Mouse (Mus musculus) urinary bladder, postnatal 36 days (tissue): ENCODE measurements at regions not wholly inside any gene's neighbourhood (a gene's known extent, or its start where the extent isn't known, plus 50 kb on each side); places are given as distances from the start of the nearest gene placed in this dataset.

Experiments used
- DNase-seq, 2 experiments: peaks; one replicate each; pipeline ENCODE4 v3.0.0; 2022; ENCODE audit warnings: low spot score in 2 of 2, mixed read lengths in 1 of 2

DNA sequence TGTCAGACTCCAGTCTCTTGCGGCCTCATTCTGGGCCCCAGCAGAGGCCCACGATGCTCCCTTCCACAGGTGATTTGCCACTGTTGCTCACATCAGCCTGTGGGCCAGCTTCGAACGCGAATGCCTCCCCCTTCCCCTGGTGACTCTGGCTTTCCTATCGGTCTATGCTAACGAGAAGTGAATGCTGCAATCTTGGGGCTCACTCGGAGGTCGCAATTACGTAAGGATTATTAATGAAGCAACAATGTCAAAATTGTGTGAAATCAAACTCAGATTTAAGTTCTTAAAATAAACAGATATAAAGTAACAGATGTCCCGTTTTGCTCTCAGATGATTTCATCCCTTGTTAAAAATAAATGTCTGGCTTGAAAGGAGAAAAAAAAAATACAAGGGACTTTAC, 572.3 kb downstream of the Bnc2 start:
- no peak for DNase-seq

DNA sequence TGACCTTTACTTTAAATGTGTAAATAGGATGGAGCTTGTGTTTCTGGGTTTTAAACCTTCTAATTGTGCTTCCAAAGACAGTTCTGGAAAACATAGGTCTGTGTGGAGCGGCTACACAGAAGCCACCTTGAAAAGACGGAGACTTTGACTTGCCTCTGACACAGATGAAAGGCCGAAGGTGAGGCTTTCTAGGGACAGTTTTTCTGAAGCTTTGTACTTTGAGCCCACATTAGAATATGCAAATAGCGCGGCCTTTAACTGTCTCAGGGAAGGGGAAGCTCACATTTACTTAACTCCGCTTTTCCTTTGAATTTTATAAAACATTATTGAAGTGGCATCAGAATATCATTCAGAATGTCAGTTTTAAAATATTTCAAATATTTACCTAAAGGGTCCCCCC, 566.5 kb downstream of the Bnc2 start:
- DNase-seq, result no peak

DNA sequence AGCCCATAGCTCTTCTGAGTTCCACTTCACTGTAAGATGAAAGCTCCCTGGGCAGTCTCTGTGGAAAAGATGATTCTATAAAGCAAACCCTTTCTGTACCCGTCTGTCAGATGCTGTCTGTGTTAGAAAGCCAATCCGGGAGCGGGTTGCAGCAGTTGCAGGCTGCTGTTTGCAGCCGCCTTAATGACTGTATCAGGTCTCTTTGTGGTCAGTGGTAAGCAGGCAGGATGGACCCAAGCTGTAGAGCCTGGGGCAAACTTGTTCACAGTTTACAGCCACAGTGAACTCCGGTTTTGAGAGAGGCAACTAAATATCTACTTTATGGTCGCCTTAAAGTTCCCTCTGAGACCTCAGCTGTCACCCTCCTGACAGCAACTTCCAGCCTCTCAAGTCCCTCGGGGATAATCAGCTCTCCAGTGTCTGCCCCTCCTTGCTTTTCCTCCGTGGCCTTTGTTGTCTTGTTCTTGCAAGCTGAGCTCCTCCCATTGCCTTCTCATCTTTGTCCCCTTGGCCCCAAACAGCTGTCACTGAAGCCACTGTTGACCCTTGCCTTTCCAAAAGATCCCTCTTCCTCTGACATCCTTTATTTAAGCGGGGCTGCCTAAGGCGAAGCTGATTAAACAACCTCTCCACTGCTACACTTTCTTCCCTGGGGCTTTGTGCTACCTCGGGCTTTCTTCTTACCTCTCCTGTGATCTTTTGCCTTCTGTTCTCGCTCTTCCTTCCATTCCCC, 565.1 kb downstream of the Bnc2 start:
- no peak for DNase-seq

- DNase-seq, result no peak
Observed at GRCm38 (mm10) chr4:84114162-84115040, 560.7 kb downstream of the Bnc2 start.

DNA sequence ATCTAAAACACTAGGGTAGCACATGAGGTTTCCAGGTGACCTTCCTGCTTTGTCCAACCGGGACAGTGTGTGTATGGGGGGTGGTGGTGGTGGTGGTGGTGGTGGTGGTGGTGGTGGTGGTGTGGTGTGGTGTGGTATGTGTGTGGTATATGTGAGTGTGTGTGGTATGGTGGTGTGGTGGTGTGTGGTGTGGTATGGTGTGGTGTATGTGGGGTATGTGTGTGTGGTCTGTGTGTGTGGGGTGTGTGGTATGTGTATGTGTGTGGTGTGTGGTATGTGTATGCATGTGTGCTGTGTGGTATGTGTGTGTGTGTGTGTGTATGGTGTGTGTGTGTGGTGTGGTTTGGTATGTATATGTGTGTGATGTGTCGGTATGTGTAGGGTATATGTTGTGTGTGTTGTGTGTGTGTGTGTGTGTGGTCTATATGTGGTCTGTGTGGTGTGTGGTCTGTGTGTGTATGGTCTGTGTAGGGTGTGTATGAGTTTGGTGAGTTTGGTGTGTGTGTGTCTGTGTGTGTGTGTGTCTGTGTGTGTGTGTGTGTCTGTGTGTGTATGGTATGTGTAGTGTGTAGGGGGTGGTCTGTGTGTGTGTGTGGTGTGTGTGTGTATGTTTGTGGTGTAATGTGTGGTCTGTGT, 556.7 kb downstream of the Bnc2 start:
- no peak for DNase-seq

GRCm38 (mm10) chr4:84119616-84120015, 555.5 kb downstream of the Bnc2 start:
- no peak for DNase-seq

GRCm38 (mm10) chr4:84120330-84120729, 554.7 kb downstream of the Bnc2 start:
- DNase-seq, result no peak

DNA sequence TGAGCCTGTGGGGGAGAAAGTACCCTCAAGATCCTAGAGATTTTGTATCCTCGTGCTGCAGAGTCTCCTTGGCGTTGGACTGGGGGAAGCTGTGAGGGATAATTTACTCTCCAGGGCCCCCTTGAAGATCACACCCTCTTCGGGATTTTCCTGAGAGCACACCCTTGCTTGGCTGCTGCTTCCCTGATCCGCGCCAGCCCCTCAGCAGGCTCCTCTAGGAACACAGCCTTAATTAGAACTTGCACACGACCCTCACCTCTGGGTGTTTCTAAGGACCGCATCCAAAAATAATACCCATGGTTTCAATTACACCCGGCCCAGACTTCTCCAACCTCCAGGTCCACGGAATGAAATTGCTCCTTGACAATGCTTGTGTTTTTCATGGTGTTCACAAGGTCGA, 553.6 kb downstream of the Bnc2 start:
- DNase-seq, result no peak

DNA sequence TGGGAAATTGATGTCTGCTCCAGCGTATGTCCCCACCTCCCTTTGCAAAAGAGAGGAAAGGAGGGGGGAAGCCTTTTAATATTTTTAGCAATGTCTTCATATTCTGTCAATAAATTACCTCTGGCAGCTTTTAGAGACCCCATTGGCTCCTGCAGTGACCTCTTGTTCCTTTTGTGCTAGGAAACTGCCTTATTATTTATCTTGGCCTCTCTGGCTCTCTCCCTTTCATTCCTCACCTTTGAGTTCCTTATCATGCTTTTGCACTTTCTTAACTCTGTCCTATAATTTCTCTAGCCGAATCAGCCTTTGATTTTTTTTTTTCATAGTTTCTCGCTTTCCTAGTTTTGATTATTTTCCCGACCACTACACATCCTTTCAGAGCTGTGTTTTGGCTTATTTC, 548.7 kb downstream of the Bnc2 start:
- no peak for DNase-seq

DNA sequence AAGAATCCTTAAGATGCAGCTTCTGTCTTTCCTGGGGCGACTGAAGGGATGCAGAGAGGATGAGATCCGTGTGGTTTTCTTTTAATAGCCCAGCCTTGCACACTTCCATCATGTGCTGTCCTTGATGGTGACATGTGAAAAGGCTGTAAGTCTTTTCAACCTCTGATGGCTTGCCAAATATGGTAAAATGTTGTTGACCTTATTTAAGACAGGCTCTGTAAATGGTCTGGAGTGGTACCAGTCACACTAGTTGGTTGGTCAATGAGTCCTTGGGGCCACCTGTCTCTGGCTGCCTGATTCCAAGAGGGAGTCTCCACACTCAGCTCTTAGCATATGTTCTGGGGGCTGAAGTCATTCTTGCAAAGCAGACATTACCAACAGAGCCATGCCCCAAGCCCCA, 547.7 kb downstream of the Bnc2 start:
- no peak for DNase-seq

DNA sequence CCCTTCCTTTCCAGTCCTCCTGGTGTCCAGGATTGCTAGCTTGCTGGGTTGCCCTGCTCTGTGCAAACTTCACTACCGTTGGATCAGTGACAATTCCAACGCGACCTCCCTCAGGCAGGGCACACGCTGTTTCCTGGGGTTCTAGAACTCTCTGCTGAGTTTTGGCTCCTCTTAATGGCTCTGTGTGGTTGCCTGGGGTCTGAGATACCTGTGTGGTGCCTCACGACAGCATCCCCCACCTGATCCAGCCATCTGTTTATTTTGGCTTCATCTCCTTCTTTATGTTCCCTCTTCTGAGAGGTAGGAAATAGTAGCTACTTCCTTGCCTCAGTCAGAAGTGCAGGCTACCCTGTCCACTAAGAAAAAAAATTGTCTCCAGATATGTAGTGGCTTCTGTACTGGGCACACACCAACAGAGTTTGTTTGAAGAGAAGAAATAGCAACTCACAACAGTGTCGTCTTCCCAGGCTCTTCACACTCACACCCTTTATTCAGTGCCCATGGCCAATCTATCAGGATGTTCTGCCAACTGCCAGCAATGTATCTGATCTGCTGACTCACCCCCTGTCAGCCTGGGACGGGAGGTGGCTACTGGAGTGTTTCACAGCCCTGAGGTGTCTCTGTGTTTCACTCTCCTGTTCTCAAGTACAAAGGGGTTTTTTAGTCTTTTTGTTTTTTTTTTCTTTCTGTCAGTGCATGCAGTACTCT, 544.1 kb downstream of the Bnc2 start:
- no peak for DNase-seq

GRCm38 (mm10) chr4:84135740-84136139, 539.3 kb downstream of the Bnc2 start:
- DNase-seq, result no peak

DNA sequence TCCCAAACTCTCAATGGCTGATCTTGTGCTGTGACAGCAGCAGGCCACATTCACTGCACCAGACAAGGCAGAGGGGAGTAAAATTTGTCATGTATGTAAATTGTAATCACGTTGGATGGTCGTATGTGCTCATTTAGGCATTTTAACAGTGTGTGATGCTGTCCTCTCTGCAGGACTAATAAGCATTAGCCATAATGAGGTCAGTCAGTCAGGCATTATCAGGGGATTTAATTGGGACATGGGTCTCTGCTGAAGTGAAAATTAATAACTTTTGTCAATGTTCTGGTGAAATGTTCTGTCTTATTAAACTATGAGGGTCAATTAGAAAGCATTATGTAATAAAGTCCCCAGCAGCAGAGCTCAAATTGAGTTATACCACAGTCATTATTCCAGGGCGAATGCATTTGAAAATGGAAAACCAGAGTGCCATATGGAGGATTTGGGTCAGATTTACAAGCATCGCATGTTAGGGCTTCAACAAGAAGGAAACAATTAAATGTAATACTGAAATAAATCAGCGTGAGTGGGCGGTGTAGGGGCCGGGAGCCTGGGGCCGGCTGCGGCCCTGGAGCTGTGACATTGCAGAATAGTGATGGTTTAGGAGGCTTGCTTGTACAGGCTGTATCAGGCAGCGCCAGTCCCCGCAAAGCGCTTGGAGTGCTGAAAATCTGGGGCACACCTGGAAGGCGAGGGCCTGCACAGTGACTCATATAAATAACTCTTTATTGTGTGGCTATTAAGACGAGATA, 537.7 kb downstream of the Bnc2 start:
- DNase-seq, result no peak

- no peak for DNase-seq
Observed at GRCm38 (mm10) chr4:84149149-84150050, 525.7 kb downstream of the Bnc2 start.

GRCm38 (mm10) chr4:84150698-84151097, 524.4 kb downstream of the Bnc2 start:
- DNase-seq, result no peak

DNA sequence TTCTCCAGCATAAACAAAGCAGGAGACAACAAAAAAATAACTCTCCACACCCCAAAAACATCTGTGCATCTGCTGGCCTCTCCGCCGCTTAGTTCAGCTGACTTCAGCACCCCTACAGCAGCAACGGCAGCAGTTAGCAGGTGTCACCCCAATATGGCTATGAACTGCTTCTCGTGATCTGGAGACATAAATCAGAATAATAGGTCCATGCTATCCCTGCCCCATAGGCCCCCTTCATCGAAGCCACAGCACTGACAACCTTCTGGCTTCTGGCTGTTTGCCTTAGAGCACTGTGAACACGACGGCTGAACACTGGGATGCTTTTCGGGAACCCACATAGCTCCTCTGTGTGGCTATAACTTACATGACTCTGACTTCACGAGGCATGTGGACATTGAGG, 523.8 kb downstream of the Bnc2 start:
- no peak for DNase-seq

DNA sequence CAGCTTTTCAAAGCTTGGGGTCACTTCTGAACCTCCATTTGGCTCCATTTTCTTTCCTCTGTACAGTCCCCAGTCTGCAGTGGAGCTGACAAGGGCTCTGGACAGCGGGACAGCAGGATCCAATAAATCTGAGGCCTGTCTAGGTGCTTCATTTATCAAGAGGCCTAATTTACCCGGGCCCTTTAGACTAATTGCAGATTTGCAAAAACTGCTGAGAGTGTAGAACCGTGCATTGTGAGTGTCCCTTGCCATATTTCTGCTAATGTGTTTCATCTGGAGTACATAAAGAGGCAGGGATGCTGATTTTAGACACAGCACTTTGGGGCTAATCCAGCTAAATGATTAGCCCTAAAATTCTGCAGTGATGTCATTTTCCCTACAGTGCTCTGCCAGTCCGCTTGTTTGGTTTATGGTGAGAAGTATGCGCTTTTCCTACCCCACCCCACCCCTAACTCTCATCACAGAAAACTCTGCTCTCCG, 523.1 kb downstream of the Bnc2 start:
- no peak for DNase-seq

- no peak for DNase-seq
Observed at GRCm38 (mm10) chr4:84153571-84153970, 521.5 kb downstream of the Bnc2 start.

GRCm38 (mm10) chr4:84157911-84158647, 517.0 kb downstream of the Bnc2 start:
- DNase-seq, result no peak
